Mouse (Mus musculus): ENCODE results near the gene Fam192a. TPM values are rescaled to one million over a fixed set of nuclear protein-coding genes. Genes with fewer than 3 reads are reported as not detected.

Gene Fam192a
- polyA plus RNA-seq, 1 experiment = 24.2 TPM

DNA sequence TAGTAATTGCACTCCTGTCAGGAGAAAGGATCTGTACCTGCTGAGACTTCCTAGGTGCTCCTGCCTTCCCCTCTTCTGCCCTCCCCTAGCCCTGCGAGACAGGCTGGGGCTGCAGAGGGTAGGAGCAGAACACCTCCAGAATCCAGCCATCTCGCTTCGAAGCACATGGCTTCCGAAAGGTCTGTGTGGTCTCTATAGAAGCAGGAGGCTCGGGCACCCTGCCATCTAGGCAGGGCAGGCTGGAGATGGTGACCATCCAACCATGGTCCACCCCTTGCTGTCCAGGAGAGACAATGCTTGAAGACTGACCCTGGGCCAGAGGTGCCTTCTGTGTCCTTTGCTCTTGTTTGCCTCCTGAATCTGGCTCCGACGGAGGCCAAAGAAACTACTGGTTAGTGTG, 66.2 kb downstream of the Fam192a start:
- Histone ChIP-seq H3K4me3 (no peak overlapping the region), H3K79me2 (ENCODE audit: control insufficient read depth, insufficient read depth) (no peaks in the 10 kb centered on the region), H3K36me3 (ENCODE audit: control insufficient read depth, insufficient read depth) (no peaks in the 10 kb centered on the region), H3K4me2 (ENCODE audit: low read depth) (no peak overlapping the region), H3K27me3 (ENCODE audit: control insufficient read depth, insufficient read depth, insufficient read length) (no peaks in the 10 kb centered on the region), H3ac (ENCODE audit: control insufficient read depth, insufficient read length) (no peak overlapping the region)
- no peak for TF ChIP-seq REST (IDR thresholded peaks at IDR 0.05; ENCODE audit: insufficient read depth, insufficient read length)
- TF ChIP-seq TCF3 (IDR thresholded peaks at IDR 0.05; ENCODE audit: insufficient read length, low read depth) = no peak
- TF ChIP-seq POLR2AphosphoS2 (IDR thresholded peaks at IDR 0.05; ENCODE audit: insufficient read length, low read depth) = no peak
- no peak for TF ChIP-seq CEBPB (IDR thresholded peaks at IDR 0.05; ENCODE audit: insufficient read depth, poor library complexity, severe bottlenecking)
- TF ChIP-seq MYOD1 (IDR thresholded peaks at IDR 0.05; ENCODE audit: control insufficient read depth in 1 of 3, insufficient read length in 2 of 3, low read depth in 2 of 3) = no peak
- no peak for TF ChIP-seq USF1 (IDR thresholded peaks at IDR 0.05; ENCODE audit: low read depth)
- no peak for TF ChIP-seq POLR2A (IDR thresholded peaks at IDR 0.05; ENCODE audit: insufficient read length, low read depth)
- TF ChIP-seq TCF12 (IDR thresholded peaks at IDR 0.05; ENCODE audit: insufficient read depth, poor library complexity, severe bottlenecking) = no peak
- TF ChIP-seq MAX (IDR thresholded peaks at IDR 0.05; ENCODE audit: low read depth) = no peak
- no peak for TF ChIP-seq SRF (IDR thresholded peaks at IDR 0.05; ENCODE audit: control insufficient read depth, insufficient read length, low read depth)
- no peak for TF ChIP-seq MYOG (IDR thresholded peaks at IDR 0.05; ENCODE audit: control insufficient read depth in 1 of 3, insufficient read depth in 1 of 3, insufficient read length in 2 of 3, low read depth in 2 of 3)
- no peak for TF ChIP-seq E2F4 (IDR thresholded peaks at IDR 0.05; ENCODE audit: insufficient read depth)

DNA sequence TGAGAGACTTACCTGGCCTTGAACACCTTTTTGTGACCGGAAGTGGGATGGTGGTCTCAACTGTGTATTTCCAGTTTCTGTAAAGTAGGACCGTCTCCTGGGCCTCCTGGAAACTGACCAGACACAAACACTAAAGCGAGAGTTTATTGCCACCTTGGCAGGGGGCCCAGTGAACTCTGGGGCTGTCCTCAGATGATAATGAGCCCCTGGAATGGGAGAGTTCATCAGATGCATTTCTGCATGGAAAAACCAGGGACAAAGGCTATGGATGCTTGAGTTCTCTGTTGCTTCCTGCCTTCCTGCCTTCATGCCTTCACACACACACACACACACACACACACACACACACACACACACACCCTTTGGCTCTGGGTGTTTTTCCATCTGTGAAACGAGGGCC, 67.2 kb downstream of the Fam192a start:
- H3K36me3 ChIP-seq (ENCODE audit: control insufficient read depth, insufficient read depth) = no peaks in the 10 kb centered on the region
- H3K79me2 ChIP-seq (ENCODE audit: control insufficient read depth, insufficient read depth) = no peaks in the 10 kb centered on the region
- no peaks in the 10 kb centered on the region for H3K27me3 ChIP-seq (ENCODE audit: control insufficient read depth, insufficient read depth, insufficient read length)
- TF ChIP-seq USF1 (IDR thresholded peaks at IDR 0.05; ENCODE audit: low read depth) (no peak), MYOG (IDR thresholded peaks at IDR 0.05; ENCODE audit: control insufficient read depth in 1 of 3, insufficient read depth in 1 of 3, insufficient read length in 2 of 3, low read depth in 2 of 3) (no peak), E2F4 (IDR thresholded peaks at IDR 0.05; ENCODE audit: insufficient read depth) (no peak), TCF12 (IDR thresholded peaks at IDR 0.05; ENCODE audit: insufficient read depth, poor library complexity, severe bottlenecking) (no peak), MYOD1 (IDR thresholded peaks at IDR 0.05; ENCODE audit: control insufficient read depth in 1 of 3, insufficient read length in 2 of 3, low read depth in 2 of 3) (no peak), REST (IDR thresholded peaks at IDR 0.05; ENCODE audit: insufficient read depth, insufficient read length) (no peak), CEBPB (IDR thresholded peaks at IDR 0.05; ENCODE audit: insufficient read depth, poor library complexity, severe bottlenecking) (no peak), MAX (IDR thresholded peaks at IDR 0.05; ENCODE audit: low read depth) (no peak), POLR2A (IDR thresholded peaks at IDR 0.05; ENCODE audit: insufficient read length, low read depth) (no peak), TCF3 (IDR thresholded peaks at IDR 0.05; ENCODE audit: insufficient read length, low read depth) (no peak), POLR2AphosphoS2 (IDR thresholded peaks at IDR 0.05; ENCODE audit: insufficient read length, low read depth) (no peak), SRF (IDR thresholded peaks at IDR 0.05; ENCODE audit: control insufficient read depth, insufficient read length, low read depth) (no peak)
- no peak overlapping the region for H3ac ChIP-seq (ENCODE audit: control insufficient read depth, insufficient read length)
- no peak overlapping the region for H3K4me3 ChIP-seq
- no peak overlapping the region for H3K4me2 ChIP-seq (ENCODE audit: low read depth)

GRCm38 (mm10) chr8:94532873-94533671, 68.7 kb downstream of the Fam192a start, which contains the start of gene Cpne2:
TSS of gene Cpne2 (plus strand) at chr8:94532990.
- Histone ChIP-seq H3K36me3 (ENCODE audit: control insufficient read depth, insufficient read depth) (no peaks in the 10 kb centered on the region), H3ac (ENCODE audit: control insufficient read depth, insufficient read length) (peak within 1 kb of the TSS; percentile 28), H3K79me2 (ENCODE audit: control insufficient read depth, insufficient read depth) (no peaks in the 10 kb centered on the region), H3K4me2 (ENCODE audit: low read depth) (peak within 1 kb of the TSS; percentile 61), H3K4me3 (peak within 1 kb of the TSS; percentile 14), H3K27me3 (ENCODE audit: control insufficient read depth, insufficient read depth, insufficient read length) (no peaks in the 10 kb centered on the region)
- TF ChIP-seq MYOG (IDR thresholded peaks at IDR 0.05; ENCODE audit: control insufficient read depth in 1 of 3, insufficient read depth in 1 of 3, insufficient read length in 2 of 3, low read depth in 2 of 3) = no peak
- TF ChIP-seq POLR2A (IDR thresholded peaks at IDR 0.05; ENCODE audit: insufficient read length, low read depth) = peak; percentile 66
- no peak for TF ChIP-seq TCF12 (IDR thresholded peaks at IDR 0.05; ENCODE audit: insufficient read depth, poor library complexity, severe bottlenecking)

GRCm38 (mm10) chr8:94532525-94532872, 69.3 kb downstream of the Fam192a start:
- no peak for TF ChIP-seq MYOD1 (IDR thresholded peaks at IDR 0.05; ENCODE audit: control insufficient read depth in 1 of 3, insufficient read length in 2 of 3, low read depth in 2 of 3)
- no peak for TF ChIP-seq USF1 (IDR thresholded peaks at IDR 0.05; ENCODE audit: low read depth)
- no peak for TF ChIP-seq POLR2AphosphoS2 (IDR thresholded peaks at IDR 0.05; ENCODE audit: insufficient read length, low read depth)
- no peak for TF ChIP-seq POLR2A (IDR thresholded peaks at IDR 0.05; ENCODE audit: insufficient read length, low read depth)
- no peak for TF ChIP-seq CEBPB (IDR thresholded peaks at IDR 0.05; ENCODE audit: insufficient read depth, poor library complexity, severe bottlenecking)
- TF ChIP-seq MAX (IDR thresholded peaks at IDR 0.05; ENCODE audit: low read depth) = no peak
- no peak for TF ChIP-seq E2F4 (IDR thresholded peaks at IDR 0.05; ENCODE audit: insufficient read depth)
- TF ChIP-seq SRF (IDR thresholded peaks at IDR 0.05; ENCODE audit: control insufficient read depth, insufficient read length, low read depth) = no peak
- TF ChIP-seq REST (IDR thresholded peaks at IDR 0.05; ENCODE audit: insufficient read depth, insufficient read length) = no peak
- TF ChIP-seq TCF3 (IDR thresholded peaks at IDR 0.05; ENCODE audit: insufficient read length, low read depth) = no peak

More at GRCm38 (mm10) chr8:94532525-94532872, 69.3 kb downstream of the Fam192a start:
- Histone ChIP-seq H3K79me2 (ENCODE audit: control insufficient read depth, insufficient read depth) (no peaks in the 10 kb centered on the region), H3K27me3 (ENCODE audit: control insufficient read depth, insufficient read depth, insufficient read length) (no peaks in the 10 kb centered on the region), H3K4me3 (peak overlapping the region; percentile 14), H3K36me3 (ENCODE audit: control insufficient read depth, insufficient read depth) (no peaks in the 10 kb centered on the region), H3K4me2 (ENCODE audit: low read depth) (peak overlapping the region; percentile 61), H3ac (ENCODE audit: control insufficient read depth, insufficient read length) (peak overlapping the region; percentile 28)
